Mouse (Mus musculus): ENCODE data around the gene Avil. TPM values are rescaled to one million over a fixed set of nuclear protein-coding genes. Genes with fewer than 3 reads are reported as not detected.

Gene Avil
- total and polyA plus RNA-seq, 2 experiments, result 0.06 to 0.09 TPM

GRCm38 (mm10) chr10:126997340-126998113, 3.0 kb upstream of the Avil start:
- Histone ChIP-seq H3K4me3 (ENCODE audit: insufficient read depth, low read depth, low read length) (no peak overlapping the region), H3K27me3 (ENCODE audit: control insufficient read depth, insufficient read depth, low read length) (no peaks in the 10 kb centered on the region), H3K9ac (ENCODE audit: low read depth, low read length) (no peak overlapping the region), H3K36me3 (ENCODE audit: control insufficient read depth, insufficient read depth, low read length) (peaks cover 28% of the 10 kb centered on the region), H3K79me2 (ENCODE audit: control insufficient read depth, insufficient read depth, low read length) (no peaks in the 10 kb centered on the region), H3K4me1 (ENCODE audit: control insufficient read depth, insufficient read depth, low read length) (peaks cover 3% of the 10 kb centered on the region; the same call in 1 of the 2 replicates), H3K27ac (replicated peaks; ENCODE audit: insufficient read depth, low read depth, low read length) (no peak overlapping the region)
- DNase-seq (ENCODE audit: extremely low read depth, low read depth, low spot score), result no peak
- TF ChIP-seq CTCF (IDR thresholded peaks at IDR 0.05; ENCODE audit: low read depth, low read length) (no peak), POLR2A (IDR thresholded peaks at IDR 0.05; ENCODE audit: extremely low read depth, insufficient read depth, low read length) (no peak)
- 64% methylated on average over 13 of the region's 13 CpGs for WGBS

GRCm38 (mm10) chr10:127001297-127001696, 788 bp downstream of the Avil start:
- H3K79me2 ChIP-seq (ENCODE audit: control insufficient read depth, insufficient read depth, low read length), result no peaks in the 10 kb centered on the region
- no peak overlapping the region for H3K9ac ChIP-seq (ENCODE audit: low read depth, low read length)
- DNase-seq (ENCODE audit: extremely low read depth, low read depth, low spot score), result no peak
- H3K4me3 ChIP-seq (ENCODE audit: insufficient read depth, low read depth, low read length), result no peak overlapping the region
- 74% methylated on average over 9 of the region's 9 CpGs for WGBS
- H3K36me3 ChIP-seq (ENCODE audit: control insufficient read depth, insufficient read depth, low read length), result peaks cover 9% of the 10 kb centered on the region; the same call in 1 of the 2 replicates
- TF ChIP-seq POLR2A (IDR thresholded peaks at IDR 0.05; ENCODE audit: extremely low read depth, insufficient read depth, low read length), result no peak
- no peak for TF ChIP-seq CTCF (IDR thresholded peaks at IDR 0.05; ENCODE audit: low read depth, low read length)
- H3K4me1 ChIP-seq (ENCODE audit: control insufficient read depth, insufficient read depth, low read length), result peaks cover 3% of the 10 kb centered on the region; the same call in 1 of the 2 replicates
- no peak overlapping the region for H3K27ac ChIP-seq (replicated peaks; ENCODE audit: insufficient read depth, low read depth, low read length)
- H3K27me3 ChIP-seq (ENCODE audit: control insufficient read depth, insufficient read depth, low read length), result no peaks in the 10 kb centered on the region

GRCm38 (mm10) chr10:127002056-127002455, 1.5 kb downstream of the Avil start:
- no peaks in the 10 kb centered on the region for H3K27me3 ChIP-seq (ENCODE audit: control insufficient read depth, insufficient read depth, low read length)
- no peak overlapping the region for H3K4me3 ChIP-seq (ENCODE audit: insufficient read depth, low read depth, low read length)
- no peak for TF ChIP-seq CTCF (IDR thresholded peaks at IDR 0.05; ENCODE audit: low read depth, low read length)
- no peak for TF ChIP-seq POLR2A (IDR thresholded peaks at IDR 0.05; ENCODE audit: extremely low read depth, insufficient read depth, low read length)
- no peaks in the 10 kb centered on the region for H3K79me2 ChIP-seq (ENCODE audit: control insufficient read depth, insufficient read depth, low read length)
- no peak overlapping the region for H3K27ac ChIP-seq (replicated peaks; ENCODE audit: insufficient read depth, low read depth, low read length)
- peaks cover 9% of the 10 kb centered on the region; the same call in 1 of the 2 replicates for H3K36me3 ChIP-seq (ENCODE audit: control insufficient read depth, insufficient read depth, low read length)
- 87% methylated on average over 1 of the region's 1 CpGs for WGBS
- peaks cover 3% of the 10 kb centered on the region; the same call in 1 of the 2 replicates for H3K4me1 ChIP-seq (ENCODE audit: control insufficient read depth, insufficient read depth, low read length)
- no peak overlapping the region for H3K9ac ChIP-seq (ENCODE audit: low read depth, low read length)
- DNase-seq (ENCODE audit: extremely low read depth, low read depth, low spot score), result no peak

- 80% methylated on average over 5 of the region's 5 CpGs for WGBS
- no peaks in the 10 kb centered on the region for H3K79me2 ChIP-seq (ENCODE audit: control insufficient read depth, insufficient read depth, low read length)
- H3K4me1 ChIP-seq (ENCODE audit: control insufficient read depth, insufficient read depth, low read length), result peaks cover 3% of the 10 kb centered on the region; the same call in 1 of the 2 replicates
- H3K27me3 ChIP-seq (ENCODE audit: control insufficient read depth, insufficient read depth, low read length), result no peaks in the 10 kb centered on the region
- TF ChIP-seq CTCF (IDR thresholded peaks at IDR 0.05; ENCODE audit: low read depth, low read length) (no peak), POLR2A (IDR thresholded peaks at IDR 0.05; ENCODE audit: extremely low read depth, insufficient read depth, low read length) (no peak)
- H3K36me3 ChIP-seq (ENCODE audit: control insufficient read depth, insufficient read depth, low read length), result peaks cover 5% of the 10 kb centered on the region; the same call in 1 of the 2 replicates
- no peak overlapping the region for H3K4me3 ChIP-seq (ENCODE audit: insufficient read depth, low read depth, low read length)
- no peak overlapping the region for H3K9ac ChIP-seq (ENCODE audit: low read depth, low read length)
- no peak overlapping the region for H3K27ac ChIP-seq (replicated peaks; ENCODE audit: insufficient read depth, low read depth, low read length)
- no peak for DNase-seq (ENCODE audit: extremely low read depth, low read depth, low spot score)
Measured at GRCm38 (mm10) chr10:127002765-127003164, 2.3 kb downstream of the Avil start.

- Histone ChIP-seq H3K9ac (ENCODE audit: low read depth, low read length) (no peak overlapping the region), H3K36me3 (ENCODE audit: control insufficient read depth, insufficient read depth, low read length) (0 out of 2 replicates have a peak, but pooled peaks cover 2% of the 10 kb centered on the region), H3K79me2 (ENCODE audit: control insufficient read depth, insufficient read depth, low read length) (no peaks in the 10 kb centered on the region), H3K4me1 (ENCODE audit: control insufficient read depth, insufficient read depth, low read length) (peaks cover 3% of the 10 kb centered on the region; the same call in 1 of the 2 replicates), H3K4me3 (ENCODE audit: insufficient read depth, low read depth, low read length) (no peak overlapping the region), H3K27ac (replicated peaks; ENCODE audit: insufficient read depth, low read depth, low read length) (no peak overlapping the region), H3K27me3 (ENCODE audit: control insufficient read depth, insufficient read depth, low read length) (no peaks in the 10 kb centered on the region)
- 86% methylated on average over 8 of the region's 8 CpGs for WGBS
- no peak for DNase-seq (ENCODE audit: extremely low read depth, low read depth, low spot score)
- no peak for TF ChIP-seq POLR2A (IDR thresholded peaks at IDR 0.05; ENCODE audit: extremely low read depth, insufficient read depth, low read length)
- no peak for TF ChIP-seq CTCF (IDR thresholded peaks at IDR 0.05; ENCODE audit: low read depth, low read length)
Measured at GRCm38 (mm10) chr10:127003334-127003733, 2.8 kb downstream of the Avil start.

- H3K9ac ChIP-seq (ENCODE audit: low read depth, low read length), result no peak overlapping the region
- no peaks in the 10 kb centered on the region for H3K36me3 ChIP-seq (ENCODE audit: control insufficient read depth, insufficient read depth, low read length)
- WGBS, result 90% methylated on average over 7 of the region's 7 CpGs
- DNase-seq (ENCODE audit: extremely low read depth, low read depth, low spot score), result no peak
- no peak overlapping the region for H3K27ac ChIP-seq (replicated peaks; ENCODE audit: insufficient read depth, low read depth, low read length)
- H3K79me2 ChIP-seq (ENCODE audit: control insufficient read depth, insufficient read depth, low read length), result no peaks in the 10 kb centered on the region
- TF ChIP-seq POLR2A (IDR thresholded peaks at IDR 0.05; ENCODE audit: extremely low read depth, insufficient read depth, low read length), result no peak
- no peak for TF ChIP-seq CTCF (IDR thresholded peaks at IDR 0.05; ENCODE audit: low read depth, low read length)
- H3K4me1 ChIP-seq (ENCODE audit: control insufficient read depth, insufficient read depth, low read length), result peaks cover 3% of the 10 kb centered on the region; the same call in 1 of the 2 replicates
- no peak overlapping the region for H3K4me3 ChIP-seq (ENCODE audit: insufficient read depth, low read depth, low read length)
- no peaks in the 10 kb centered on the region for H3K27me3 ChIP-seq (ENCODE audit: control insufficient read depth, insufficient read depth, low read length)
Measured at GRCm38 (mm10) chr10:127003806-127004205, 3.3 kb downstream of the Avil start.

Data from liver, adult 2 months (tissue).